Mouse (Mus musculus) thymus, postnatal 0 days (tissue): ENCODE data around the gene Ccdc97. TPM values are rescaled to one million over a fixed set of nuclear protein-coding genes. Genes with fewer than 3 reads are reported as not detected.

Experiments used
- DNase-seq: peaks from one replicate; pipeline ENCODE4 v3.0.0-alpha.2; 2015; ENCODE audit warnings: low spot score
- polyA plus RNA-seq: library from polyadenylated mRNA; unstranded; fragments of >200 nt; fragmentation: Nextera tagmentation; extraction: Ambion mirVana; gene quantifications from 2 replicates; pipeline ENCODE4 v1.2.1, GENCODE M21; 2015

Ccdc97 gene
- polyA plus RNA-seq, 1 experiment from 2014 or later: 16.2 TPM

DNA sequence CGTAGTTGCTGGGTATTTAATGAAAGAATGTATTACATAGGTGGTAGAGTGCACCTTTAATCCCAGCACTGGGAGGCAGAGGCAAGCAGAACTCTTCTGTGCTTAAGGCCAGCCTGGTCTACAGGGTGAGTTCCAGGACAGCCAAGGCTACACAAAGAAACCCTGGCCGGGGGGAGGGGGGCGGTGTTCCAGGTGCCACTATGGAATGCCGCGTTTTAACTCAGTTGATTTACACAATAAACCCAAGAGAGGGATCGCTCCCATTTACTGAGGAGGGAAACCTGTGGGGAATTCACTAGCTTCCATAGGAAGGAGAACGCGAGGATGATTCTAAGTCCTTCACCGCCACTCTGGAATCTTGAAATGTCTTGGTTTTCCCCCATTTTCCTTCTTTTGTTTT lies 49.3 kb downstream of the Ccdc97 start:
- no peak for DNase-seq

DNA sequence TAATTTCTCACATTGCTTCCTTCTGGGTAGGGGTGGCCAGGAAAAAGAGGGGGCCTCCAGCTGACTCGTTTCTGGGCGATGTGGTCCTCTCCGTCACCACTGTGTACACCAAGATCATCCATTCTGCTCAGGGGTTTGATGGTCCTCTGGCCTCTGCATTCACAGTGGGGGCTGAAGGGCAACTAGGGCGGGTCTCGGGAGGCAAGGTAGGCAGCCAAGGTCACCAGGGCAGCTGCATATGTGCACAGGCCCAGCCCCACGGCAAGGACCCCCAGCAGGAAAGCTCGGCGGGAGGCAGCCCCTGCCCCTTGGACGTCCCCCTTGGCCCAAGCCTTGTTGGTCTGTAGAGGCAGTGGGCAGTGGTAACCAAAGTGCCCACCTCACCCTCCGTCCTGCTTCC lies 49.7 kb downstream of the Ccdc97 start:
- no peak for DNase-seq

DNA sequence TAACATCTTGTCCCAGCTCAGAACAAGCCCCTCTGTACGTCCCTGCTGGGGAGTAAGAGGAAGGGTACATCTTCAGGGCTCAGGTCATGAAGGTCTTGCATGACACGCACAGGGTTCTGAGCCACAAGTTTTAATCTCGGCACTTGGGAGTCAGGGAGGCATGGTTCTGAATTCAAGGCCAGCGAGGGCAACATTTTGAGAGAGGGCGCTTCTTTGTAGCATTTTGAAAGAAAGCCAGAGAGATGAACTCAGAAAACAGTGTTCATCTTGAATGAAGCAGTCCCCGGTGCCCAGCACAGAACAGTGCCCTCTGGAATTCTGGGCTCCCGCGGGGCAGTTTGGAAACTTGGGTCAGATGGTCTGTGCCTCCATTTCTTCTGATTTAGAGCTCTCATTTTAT lies 52.5 kb downstream of the Ccdc97 start:
- DNase-seq: no peak

Other genes starting within 250 kb of the Ccdc97 start
- gene Ceacam1, start 241.5 kb downstream of the Ccdc97 start, polyA plus RNA-seq: 2.0 and 2.5 TPM in 2 replicates
- not detected in 2 replicates for gene Ceacam2, start 179.2 kb downstream of the Ccdc97 start, polyA plus RNA-seq
- gene Erich4, start 103.2 kb downstream of the Ccdc97 start, polyA plus RNA-seq: not detected in 2 replicates
- gene Dmac2, start 99.7 kb downstream of the Ccdc97 start, polyA plus RNA-seq: 36.2 and 40.3 TPM in 2 replicates
- 13.1 and 13.4 TPM in 2 replicates for gene B3gnt8, start 92.4 kb downstream of the Ccdc97 start, polyA plus RNA-seq
- 63.8 and 69.1 TPM in 2 replicates for gene Bckdha, start 60.1 kb downstream of the Ccdc97 start, polyA plus RNA-seq
- gene Exosc5, start 59.9 kb downstream of the Ccdc97 start, polyA plus RNA-seq: 146 and 147 TPM in 2 replicates
- 4.0 and 6.3 TPM in 2 replicates for gene Tmem91, start 43.9 kb downstream of the Ccdc97 start, polyA plus RNA-seq
- 67.9 and 68.3 TPM in 2 replicates for gene B9d2, start 38.3 kb downstream of the Ccdc97 start, polyA plus RNA-seq
- gene Tgfb1, start 32.1 kb downstream of the Ccdc97 start, polyA plus RNA-seq: 8.5 and 11.6 TPM in 2 replicates
- 64.9 and 66.2 TPM in 2 replicates for gene Hnrnpul1, start 35.7 kb upstream of the Ccdc97 start, polyA plus RNA-seq
- gene Axl, start 69.6 kb upstream of the Ccdc97 start, polyA plus RNA-seq: 26.9 and 29.4 TPM in 2 replicates
- gene Cyp2s1, start 97.8 kb upstream of the Ccdc97 start, polyA plus RNA-seq: 0.51 and 0.54 TPM in 2 replicates
- 0.10 and 0.13 TPM in 2 replicates for gene Cyp2b10, start 178.5 kb upstream of the Ccdc97 start, polyA plus RNA-seq